Mouse (Mus musculus) kidney, embryonic 16.5 days (tissue): ENCODE data around the gene Riox1. TPM values are rescaled to one million over a fixed set of nuclear protein-coding genes. Genes with fewer than 3 reads are reported as not detected.
"Not testable (repeated sequence)": the region's sequence is repeated elsewhere in the genome, so short reads cannot be mapped to it uniquely, and the experiment has no call there.

ENCODE experiments used
- ATAC-seq: fragments of 200-750 bp; cut with Nextera tagmentation; 2 replicates; pipeline ENCODE4 v1.8.0; 2017; ENCODE audit warnings: moderate TSS enrichment; ENCODE audit not compliant: low FRiP score, low TSS enrichment
- H3K27ac ChIP-seq: fragments of 300-500 bp; sonication (generic); 2 replicates; pipeline ENCODE4 v1.5.1; 2014; ENCODE audit warnings: low read length
- H3K27me3 ChIP-seq: fragments of 300-500 bp; sonication (generic); 2 replicates; pipeline ENCODE4 v1.6.1; 2014; ENCODE audit warnings: low read length, control low read depth, mixed read lengths; ENCODE audit not compliant: insufficient read depth
- H3K36me3 ChIP-seq: fragments of 300-500 bp; sonication (generic); 2 replicates; pipeline ENCODE4 v1.6.1; 2014; ENCODE audit warnings: low read length, control low read depth, mixed read lengths; ENCODE audit not compliant: insufficient read depth
- H3K4me1 ChIP-seq: fragments of 300-500 bp; sonication (generic); 2 replicates; pipeline ENCODE4 v1.6.1; 2014; ENCODE audit warnings: low read length, control low read depth, mixed read lengths; ENCODE audit not compliant: insufficient read depth
- H3K4me2 ChIP-seq: fragments of 300-500 bp; sonication (generic); replicated peaks from 2 replicates; pipeline ENCODE4 v1.6.1; 2014; ENCODE audit warnings: low read depth, low read length
- H3K4me3 ChIP-seq: fragments of 300-500 bp; sonication (generic); 2 replicates; pipeline ENCODE4 v1.5.1; 2014; ENCODE audit warnings: mild to moderate bottlenecking, low read length
- H3K9ac ChIP-seq: fragments of 300-500 bp; sonication (generic); replicated peaks from 2 replicates; pipeline ENCODE4 v1.6.1; 2014; ENCODE audit warnings: low read length
- H3K9me3 ChIP-seq: fragments of 300-500 bp; sonication (generic); 2 replicates; pipeline ENCODE4 v1.6.1; 2016; ENCODE audit warnings: low read length, control low read depth
- WGBS: fragments of 180-500 bp; shearing (Covaris S2); extraction: QIAGEN DNeasy Blood & Tissue Kit; methylation state at CpG from one replicate; pipeline ENCODE4 v1.1.7; 2014; 5-methylcytosine and 5-hydroxymethylcytosine counted together
- polyA plus RNA-seq: library from polyadenylated mRNA; unstranded; fragments of >200 nt; fragmentation: Nextera tagmentation; extraction: Ambion mirVana; gene quantifications from 2 replicates; pipeline ENCODE4 v1.2.1, GENCODE M21; 2015

The Riox1 gene
- polyA plus RNA-seq, 1 experiment from 2014 or later = 11.2 TPM

GRCm38 (mm10) chr12:83924332-83924731, 26.1 kb upstream of the Riox1 start:
- 69% methylated on average over 3 of the region's 3 CpGs for WGBS
- no peak for ATAC-seq
- H3K9ac ChIP-seq = no peak overlapping the region
- peaks cover 39% of the 10 kb centered on the region for H3K4me1 ChIP-seq
- no peaks in the 10 kb centered on the region for H3K9me3 ChIP-seq
- H3K4me3 ChIP-seq = no peak overlapping the region
- H3K27me3 ChIP-seq = no peaks in the 10 kb centered on the region
- H3K27ac ChIP-seq = 0 out of 2 replicates have a peak overlapping the region, but pooled peaks have one; percentile 27
- no peak overlapping the region for H3K4me2 ChIP-seq
- no peaks in the 10 kb centered on the region for H3K36me3 ChIP-seq

DNA sequence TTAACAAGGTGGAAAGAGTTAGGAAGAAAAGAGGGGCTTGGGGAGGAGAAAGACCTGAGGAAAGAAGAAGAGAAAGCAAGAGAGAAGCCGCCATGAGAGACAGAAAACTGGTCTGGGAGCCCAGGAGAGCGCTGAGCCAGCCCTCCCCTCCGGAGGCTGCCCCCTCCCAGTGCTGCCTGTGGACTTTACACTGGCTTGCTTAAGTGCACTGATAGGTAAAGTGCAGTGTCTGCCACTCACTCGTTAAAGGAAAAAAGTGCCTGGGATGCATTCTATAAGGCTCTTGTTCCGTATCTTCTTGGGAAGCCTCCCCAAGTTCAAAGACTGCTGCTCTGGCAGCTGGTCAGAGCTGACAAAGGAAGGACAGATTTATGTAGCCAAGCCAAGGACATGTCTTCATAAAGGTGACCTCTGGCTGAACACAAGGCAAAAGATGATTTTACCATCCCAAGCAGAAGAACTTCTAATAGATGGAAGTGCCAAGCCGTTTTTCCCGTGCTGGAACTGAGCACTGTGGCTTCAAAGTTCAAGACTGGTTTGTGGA, 25.2 kb upstream of the Riox1 start:
- H3K36me3 ChIP-seq = no peaks in the 10 kb centered on the region
- no peaks in the 10 kb centered on the region for H3K9me3 ChIP-seq
- H3K4me3 ChIP-seq = no peak overlapping the region
- H3K27ac ChIP-seq = peak overlapping the region; percentile 58
- H3K4me1 ChIP-seq = peaks cover 32% of the 10 kb centered on the region
- 52% methylated on average over 7 of the region's 7 CpGs for WGBS
- no peak for ATAC-seq
- H3K4me2 ChIP-seq = 0 out of 2 replicates have a peak overlapping the region, but pooled peaks have one; percentile 7
- H3K9ac ChIP-seq = 0 out of 2 replicates have a peak overlapping the region, but pooled peaks have one; percentile 26
- no peaks in the 10 kb centered on the region for H3K27me3 ChIP-seq

DNA sequence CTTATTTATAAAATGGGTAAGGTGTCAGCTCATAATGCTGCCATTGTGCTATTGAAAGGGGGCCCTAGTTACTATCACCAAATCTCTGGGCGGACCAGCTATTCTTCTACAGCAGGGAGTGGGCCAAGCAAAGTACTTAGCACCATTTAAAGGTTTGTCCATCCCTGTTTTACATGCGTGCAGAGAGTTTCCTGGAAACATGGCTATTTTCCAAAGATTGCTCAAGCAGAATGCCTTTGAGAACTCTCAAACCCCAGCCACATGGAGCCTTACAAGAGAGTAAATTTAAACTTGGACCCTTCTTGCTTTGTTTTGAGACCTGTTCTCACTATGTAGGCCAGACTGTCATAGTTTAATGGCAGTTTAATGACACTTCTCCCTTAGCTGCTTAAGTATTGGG, 24.3 kb upstream of the Riox1 start:
- H3K27me3 ChIP-seq = no peaks in the 10 kb centered on the region
- peaks cover 27% of the 10 kb centered on the region for H3K4me1 ChIP-seq
- no peaks in the 10 kb centered on the region for H3K36me3 ChIP-seq
- H3K9ac ChIP-seq = no peak overlapping the region
- no peak overlapping the region for H3K27ac ChIP-seq
- ATAC-seq = no peak
- no peak overlapping the region for H3K4me2 ChIP-seq
- no peaks in the 10 kb centered on the region for H3K9me3 ChIP-seq
- H3K4me3 ChIP-seq = no peak overlapping the region
- WGBS = 54% methylated on average over 2 of the region's 2 CpGs

DNA sequence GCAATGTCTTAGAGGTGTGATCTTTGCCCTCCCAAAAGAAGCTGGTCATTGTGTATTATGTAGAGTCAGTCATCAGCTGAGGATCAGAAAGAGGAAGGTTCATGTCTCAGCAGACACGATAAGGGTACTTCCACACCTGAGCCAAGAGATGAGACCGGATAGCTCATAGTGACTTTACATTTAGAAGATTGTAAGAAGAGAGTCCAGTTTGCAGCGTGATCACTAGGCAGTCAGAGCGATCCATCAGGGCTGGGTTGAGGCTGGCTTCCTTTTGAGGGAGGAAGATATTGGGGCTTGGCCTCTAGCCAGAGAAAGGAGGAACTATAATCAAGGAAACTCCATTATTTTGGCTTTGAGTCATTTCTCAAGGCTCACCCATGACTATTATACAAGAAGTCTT, 22.7 kb upstream of the Riox1 start:
- Histone ChIP-seq H3K36me3 (no peaks in the 10 kb centered on the region), H3K27ac (no peak overlapping the region), H3K4me1 (peaks cover 24% of the 10 kb centered on the region), H3K4me2 (no peak overlapping the region), H3K9ac (no peak overlapping the region), H3K4me3 (no peak overlapping the region), H3K9me3 (no peaks in the 10 kb centered on the region), H3K27me3 (no peaks in the 10 kb centered on the region)
- ATAC-seq = no peak
- WGBS = 76% methylated on average over 4 of the region's 4 CpGs

DNA sequence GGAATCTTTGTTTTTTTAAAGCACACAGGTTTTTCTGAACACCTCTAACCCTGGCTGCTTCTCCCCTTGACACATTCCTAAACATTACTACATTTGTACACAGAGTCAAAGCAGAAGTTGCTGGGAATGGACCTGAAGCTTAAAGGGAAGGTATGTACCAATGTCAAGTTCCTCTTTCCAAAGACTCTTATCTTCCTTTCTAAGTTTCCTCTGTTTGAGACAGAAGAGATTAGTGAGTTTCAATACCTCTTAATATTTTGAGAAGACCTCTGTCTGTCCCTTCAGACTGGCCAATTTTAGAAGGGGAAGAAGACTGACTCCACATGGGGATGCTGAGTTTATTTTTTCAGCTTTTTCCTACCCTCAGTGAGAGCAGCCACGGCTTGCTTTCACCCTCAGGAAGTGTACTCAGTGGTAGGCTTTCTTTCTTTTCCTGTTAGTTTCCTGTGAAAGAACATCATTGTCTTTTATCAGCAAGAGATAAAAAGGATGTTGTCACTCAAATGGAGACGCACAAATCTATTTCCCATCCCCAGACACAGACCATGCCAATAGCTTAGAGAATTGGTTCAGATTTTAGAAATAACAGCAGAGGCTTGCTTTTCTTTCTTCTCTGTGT, 21.1 kb upstream of the Riox1 start:
- H3K4me2 ChIP-seq = no peak overlapping the region
- no peak for ATAC-seq
- no peak overlapping the region for H3K4me3 ChIP-seq
- no peak overlapping the region for H3K9ac ChIP-seq
- 57% methylated on average over 2 of the region's 2 CpGs for WGBS
- no peaks in the 10 kb centered on the region for H3K36me3 ChIP-seq
- 0 out of 2 replicates have a peak overlapping the region, but pooled peaks have one; percentile 31 for H3K27ac ChIP-seq
- peaks cover 10% of the 10 kb centered on the region for H3K4me1 ChIP-seq
- no peaks in the 10 kb centered on the region for H3K27me3 ChIP-seq
- H3K9me3 ChIP-seq = 0 out of 2 replicates have a peak, but pooled peaks cover under 1% of the 10 kb centered on the region

DNA sequence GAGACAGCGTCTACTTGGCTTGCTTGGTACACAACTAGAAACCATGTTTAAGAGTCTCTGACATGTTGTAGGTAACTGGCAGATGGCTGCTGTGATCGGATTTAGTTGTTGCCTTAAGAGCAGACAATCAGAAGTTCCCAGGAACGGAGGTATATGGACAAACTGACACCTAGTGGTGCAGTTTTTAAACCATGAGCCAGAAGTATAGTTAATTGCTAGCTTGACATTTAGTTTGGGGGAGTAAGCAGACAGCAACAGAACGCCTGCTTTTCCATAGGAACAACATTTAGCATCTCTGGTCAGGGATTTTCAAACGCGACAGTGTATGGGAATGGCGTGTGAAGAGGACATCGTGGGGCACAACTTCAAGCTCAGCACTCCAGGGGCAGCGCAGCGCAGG, 12.8 kb upstream of the Riox1 start:
- no peaks in the 10 kb centered on the region for H3K36me3 ChIP-seq
- no peaks in the 10 kb centered on the region for H3K27me3 ChIP-seq
- ATAC-seq = no peak
- WGBS = 60% methylated on average over 10 of the region's 10 CpGs
- no peak overlapping the region for H3K4me3 ChIP-seq
- H3K4me1 ChIP-seq = no peaks in the 10 kb centered on the region
- H3K4me2 ChIP-seq = no peak overlapping the region
- no peak overlapping the region for H3K27ac ChIP-seq
- peaks cover 4% of the 10 kb centered on the region; the same call in 1 of the 2 replicates for H3K9me3 ChIP-seq
- H3K9ac ChIP-seq = no peak overlapping the region

- not testable (repeated sequence) for H3K9ac ChIP-seq, ATAC-seq, H3K9me3 ChIP-seq, H3K27me3 ChIP-seq, H3K4me1 ChIP-seq, H3K4me3 ChIP-seq, H3K27ac ChIP-seq, H3K36me3 ChIP-seq, H3K4me2 ChIP-seq
- 39% methylated on average over 1 of the region's 1 CpGs for WGBS
These were observed 11.8 kb upstream of the Riox1 start for GRCm38 (mm10) chr12:83938592-83938991.

DNA sequence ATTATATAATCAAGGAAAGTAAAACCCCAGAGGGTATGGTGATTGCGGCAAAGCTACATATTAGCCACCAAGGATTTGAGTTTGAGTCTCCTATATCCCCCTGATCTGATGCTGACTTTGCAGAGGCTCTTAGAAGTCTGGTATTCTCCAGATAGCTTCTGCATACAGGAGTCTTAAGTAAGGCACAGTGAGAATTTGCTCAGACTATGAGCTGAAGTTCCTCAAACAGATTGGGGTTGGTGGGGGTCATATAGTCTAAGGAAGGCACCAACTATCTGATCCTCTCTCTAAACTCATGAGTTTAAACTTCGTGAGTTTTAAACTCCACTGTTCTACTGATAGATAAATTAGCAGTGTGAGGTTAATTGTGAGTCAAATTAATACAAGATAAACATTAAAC, 11.1 kb upstream of the Riox1 start:
- H3K4me2 ChIP-seq = no peak overlapping the region
- H3K9me3 ChIP-seq = peaks cover 2% of the 10 kb centered on the region; the same call in 1 of the 2 replicates
- no peaks in the 10 kb centered on the region for H3K36me3 ChIP-seq
- no peak overlapping the region for H3K9ac ChIP-seq
- no peaks in the 10 kb centered on the region for H3K27me3 ChIP-seq
- H3K27ac ChIP-seq = no peak overlapping the region
- no peaks in the 10 kb centered on the region for H3K4me1 ChIP-seq
- no peak for ATAC-seq
- no peak overlapping the region for H3K4me3 ChIP-seq
- 79% methylated on average over 2 of the region's 2 CpGs for WGBS

GRCm38 (mm10) chr12:83940031-83940430, 10.4 kb upstream of the Riox1 start:
- no peak for ATAC-seq
- Histone ChIP-seq H3K4me2 (no peak overlapping the region), H3K4me1 (no peaks in the 10 kb centered on the region), H3K4me3 (no peak overlapping the region), H3K36me3 (no peaks in the 10 kb centered on the region), H3K9me3 (no peaks in the 10 kb centered on the region), H3K9ac (no peak overlapping the region), H3K27me3 (no peaks in the 10 kb centered on the region), H3K27ac (no peak overlapping the region)
- 60% methylated on average over 4 of the region's 4 CpGs for WGBS

DNA sequence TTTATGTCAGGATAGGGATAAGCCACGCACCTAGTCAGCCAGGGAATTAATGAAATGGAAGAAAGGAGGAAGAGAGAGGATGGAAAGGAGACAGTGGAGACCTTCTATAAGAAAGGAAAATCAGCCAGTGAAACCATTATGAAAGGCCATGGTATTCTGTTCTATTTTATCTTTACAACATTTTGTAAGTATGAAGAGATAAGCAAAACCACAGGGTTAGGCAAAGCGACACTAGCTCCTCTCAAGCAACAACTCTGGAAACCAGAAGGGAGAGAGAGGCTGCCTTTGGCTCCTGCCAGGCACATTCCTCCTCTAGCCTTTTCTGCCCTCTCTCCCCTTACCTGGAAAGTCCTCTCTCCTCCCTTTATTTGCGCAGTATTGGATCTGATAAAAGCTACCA, 8.5 kb upstream of the Riox1 start:
- WGBS = 72% methylated on average over 3 of the region's 3 CpGs
- H3K4me2 ChIP-seq = no peak overlapping the region
- no peak overlapping the region for H3K27ac ChIP-seq
- no peaks in the 10 kb centered on the region for H3K4me1 ChIP-seq
- no peak for ATAC-seq
- no peaks in the 10 kb centered on the region for H3K9me3 ChIP-seq
- H3K36me3 ChIP-seq = no peaks in the 10 kb centered on the region
- H3K4me3 ChIP-seq = no peak overlapping the region
- no peak overlapping the region for H3K9ac ChIP-seq
- H3K27me3 ChIP-seq = no peaks in the 10 kb centered on the region
